Mouse (Mus musculus): Measurements from ENCODE around the gene Dst.
A peak's percentile ranks its signal among the peaks of the same experiment; 100 is the strongest.

The Dst gene

DNA sequence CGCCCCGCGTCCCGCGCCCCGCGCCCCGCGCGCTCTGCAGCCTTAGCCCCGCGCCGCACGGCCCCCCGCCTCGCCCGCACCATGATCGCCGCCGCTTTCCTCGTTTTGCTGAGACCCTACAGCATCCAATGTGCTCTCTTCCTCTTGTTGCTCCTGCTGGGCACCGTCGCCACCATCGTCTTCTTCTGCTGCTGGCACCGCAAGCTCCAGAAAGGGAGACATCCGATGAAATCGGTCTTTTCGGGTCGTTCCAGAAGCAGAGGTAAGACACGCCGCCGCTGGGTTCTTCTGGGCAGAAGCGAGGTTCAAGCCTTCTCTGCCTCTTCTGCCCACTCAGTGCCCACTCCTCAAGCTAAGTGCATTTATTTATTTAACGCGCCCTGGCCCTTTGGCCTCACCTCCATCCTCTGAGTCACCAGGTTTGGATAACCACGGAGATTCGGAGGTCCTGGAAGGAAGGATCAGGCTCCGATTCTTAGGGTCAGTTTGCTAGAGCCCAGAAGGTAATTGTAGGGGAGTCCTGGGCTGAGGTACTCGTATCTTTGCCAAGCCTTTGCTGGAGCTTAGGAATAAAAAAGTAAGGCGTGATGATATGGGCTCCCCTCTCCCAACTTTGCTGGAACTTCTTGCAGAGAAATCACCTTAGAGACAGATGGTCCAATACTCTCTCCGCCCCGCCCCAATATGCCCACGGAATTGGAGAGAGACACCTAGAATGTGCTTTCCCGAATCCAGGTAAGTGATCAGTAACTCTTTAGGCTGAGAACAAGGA, at the start of gene Dst:
TSS of gene Dst (plus strand) at position 35 of the 772 bp plus-strand sequence.
- DNase-seq = no peak

DNA sequence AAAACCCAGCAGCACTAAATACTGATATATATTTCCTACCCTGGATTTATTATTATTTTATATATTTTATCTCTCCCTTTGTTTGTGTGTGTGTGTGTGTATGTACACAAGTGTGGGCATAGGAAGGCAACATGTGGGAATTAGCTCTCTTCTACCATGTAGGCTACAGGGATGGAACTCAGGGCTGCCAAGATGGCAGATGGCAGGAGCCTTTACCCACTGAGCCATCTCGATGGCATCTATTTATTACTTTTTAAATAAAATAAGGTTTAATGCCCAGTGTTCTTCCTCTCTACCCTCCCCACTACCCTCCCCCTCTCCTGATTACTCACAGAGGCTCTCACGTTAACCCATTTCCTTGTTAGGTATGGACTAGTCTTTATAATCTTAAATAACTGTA, 39.0 kb upstream of the Dst start:
- DNase-seq = no peak

DNA sequence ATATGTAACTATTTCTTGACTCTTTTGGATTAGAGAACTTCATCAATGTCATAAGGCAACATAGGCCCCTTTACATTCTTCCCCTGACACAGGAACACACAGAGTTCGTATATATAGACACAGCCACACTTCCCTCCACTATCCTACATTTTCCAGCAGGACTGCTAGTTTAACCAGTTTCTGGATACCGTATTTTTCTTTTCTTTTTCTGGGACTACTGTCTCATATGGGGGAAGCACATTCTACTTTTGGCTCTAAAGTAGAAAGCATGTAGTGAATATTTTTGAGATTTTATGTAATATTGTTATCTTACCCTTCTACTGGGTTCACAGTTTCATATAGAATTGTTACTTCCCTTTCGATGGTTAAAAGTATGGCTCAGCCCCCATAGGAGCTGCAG, 38.6 kb upstream of the Dst start:
- DNase-seq = no peak

DNA sequence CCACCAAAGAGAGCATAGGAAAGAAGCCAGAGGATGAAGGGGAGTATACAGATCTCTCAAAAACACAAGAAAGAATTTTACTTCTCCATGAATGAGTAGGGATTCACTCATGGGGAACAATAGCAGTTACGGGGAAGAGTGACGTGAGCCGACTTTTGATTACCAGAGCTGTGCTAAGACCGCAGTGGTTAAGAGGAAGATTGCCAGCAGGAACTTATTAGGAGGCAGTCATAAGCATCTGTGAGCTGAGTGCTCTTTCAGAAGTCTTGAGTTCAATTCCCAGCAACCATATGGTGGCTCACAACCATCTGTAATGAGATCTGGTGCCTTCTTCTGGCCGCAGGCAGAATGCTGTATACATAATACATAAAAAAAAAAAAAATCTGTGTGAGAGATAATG, 34.5 kb upstream of the Dst start:
- DNase-seq = no peak

DNA sequence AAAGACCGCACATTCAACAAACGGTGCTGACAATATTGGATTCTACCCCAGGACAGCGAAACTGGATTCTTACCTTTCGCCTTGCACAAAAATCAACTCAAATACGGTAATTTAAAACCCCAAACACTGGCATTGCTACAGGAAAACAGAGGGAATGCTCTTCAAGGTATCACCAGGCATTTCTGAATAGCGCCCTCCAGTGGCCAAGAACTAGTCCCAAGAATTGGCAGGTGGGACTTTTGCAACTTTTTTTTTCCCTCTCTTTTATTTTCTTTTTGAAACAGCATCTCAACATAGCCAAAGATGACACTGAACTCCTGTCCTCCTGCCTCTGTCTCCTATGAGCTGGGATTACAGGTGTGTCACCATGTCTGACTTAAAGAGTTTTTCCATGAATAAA, 32.3 kb upstream of the Dst start:
- DNase-seq = peak; percentile 22 to 51

DNA sequence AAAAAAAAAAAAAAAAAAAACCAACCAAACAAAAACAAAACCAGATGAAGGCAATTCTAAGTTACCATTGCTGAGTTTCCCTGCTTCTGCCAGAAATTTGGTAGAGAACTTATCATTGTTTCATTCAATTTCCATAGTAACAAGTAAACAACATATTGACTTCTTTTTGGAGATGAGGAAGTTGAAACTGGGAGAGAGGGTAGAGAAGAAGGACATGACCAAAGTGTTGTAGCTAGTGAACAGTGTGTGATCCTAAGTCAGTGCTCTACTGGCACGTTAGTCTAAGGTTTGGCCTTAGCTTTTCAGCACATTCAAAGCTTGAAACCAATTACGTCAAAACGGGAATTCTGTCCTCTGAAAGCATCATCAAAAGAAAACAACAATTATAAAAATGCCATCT, 31.6 kb upstream of the Dst start:
- no peak for DNase-seq

DNA sequence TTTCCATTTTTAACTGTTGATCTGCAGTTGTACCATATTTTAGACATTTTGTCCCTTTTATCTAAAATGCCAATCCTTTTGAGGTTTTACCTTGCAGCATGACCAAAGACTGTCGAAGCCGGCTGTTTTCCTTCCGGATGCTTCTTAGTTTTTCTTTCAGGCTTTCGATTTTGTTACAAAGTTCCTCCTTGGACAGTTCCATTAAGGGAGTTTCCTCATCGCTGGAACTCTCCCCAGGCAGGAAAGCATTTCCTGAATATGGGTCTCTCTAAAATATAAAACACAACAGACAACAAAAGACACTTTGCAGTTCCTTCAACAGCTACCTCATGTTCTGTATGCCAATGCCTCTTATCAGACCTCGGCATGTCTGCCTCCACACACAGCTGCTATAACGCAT, 29.9 kb upstream of the Dst start:
- DNase-seq = no peak

DNA sequence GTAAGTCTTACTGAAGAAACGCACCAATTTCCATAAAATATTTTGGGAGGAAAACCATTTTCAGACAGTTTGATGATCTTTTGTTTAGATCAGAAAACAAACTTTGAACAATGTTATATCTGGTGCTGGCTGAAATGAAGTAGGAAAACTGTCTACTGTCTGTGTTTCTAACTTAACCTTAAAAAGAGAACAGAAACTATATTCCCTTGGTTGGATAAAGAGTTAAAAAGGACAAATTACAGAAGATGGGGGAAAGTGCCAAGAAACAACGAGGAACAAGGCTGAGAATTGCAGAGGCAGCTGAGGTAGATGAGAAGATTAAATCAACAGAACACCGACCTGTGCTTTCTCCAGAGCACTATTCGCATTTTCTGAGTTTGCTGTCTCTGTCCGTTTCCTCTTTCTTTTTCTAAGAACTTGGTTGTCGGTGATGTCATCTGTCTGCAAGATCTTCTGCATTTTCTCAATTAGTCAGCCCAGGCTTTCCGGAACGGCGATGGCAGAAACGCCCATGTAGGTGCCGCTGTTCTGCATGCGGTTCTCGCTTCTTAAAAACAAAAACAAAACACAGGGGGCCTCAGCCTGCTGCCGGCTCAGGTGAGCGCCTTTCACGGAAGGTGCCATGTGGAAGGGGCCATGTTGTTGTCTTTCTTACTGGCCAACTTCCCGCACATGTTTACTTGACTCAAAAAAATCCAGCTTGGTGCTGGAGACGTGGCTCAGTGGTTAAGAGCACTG, 24.8 kb upstream of the Dst start:
- DNase-seq = peak; percentile 21 to 50

DNA sequence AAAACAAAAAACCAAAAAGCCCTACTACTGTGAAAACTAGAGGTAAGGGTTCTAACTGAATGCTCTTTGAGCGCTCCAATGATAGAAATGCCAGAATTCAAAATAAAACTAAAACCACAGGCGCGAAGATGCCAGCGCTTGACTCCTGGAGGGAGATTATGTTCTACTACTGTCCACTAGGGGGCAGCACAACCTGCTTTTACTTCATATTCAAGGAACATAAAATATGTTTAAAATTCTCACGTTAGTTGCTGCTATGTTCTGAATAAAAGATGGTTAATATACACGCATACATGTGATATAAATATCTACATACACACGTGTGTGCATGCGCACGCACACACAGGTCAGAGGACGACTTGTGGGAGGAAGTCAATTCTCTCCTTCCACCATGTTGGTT, 15.2 kb upstream of the Dst start:
- peak; percentile 59 to 66 for DNase-seq

DNA sequence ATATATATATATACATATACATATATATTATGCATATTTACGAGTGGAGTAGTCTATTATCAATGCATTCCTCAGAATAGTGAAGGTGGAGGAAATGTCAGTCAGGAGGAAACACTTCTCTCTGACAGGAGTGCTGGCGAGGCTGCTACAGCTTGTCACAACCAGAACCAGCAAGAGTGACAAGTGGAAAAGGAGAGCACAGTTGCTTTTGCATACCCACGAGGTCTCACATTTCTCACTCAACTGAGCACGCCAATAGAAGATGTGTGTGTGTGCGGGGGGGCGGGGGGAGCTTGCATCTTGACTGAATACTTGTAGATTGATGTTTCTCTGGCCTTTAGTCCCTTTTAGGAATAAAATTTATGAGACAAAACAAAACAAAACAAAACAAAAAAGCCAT, 11.9 kb upstream of the Dst start:
- DNase-seq = no peak

DNA sequence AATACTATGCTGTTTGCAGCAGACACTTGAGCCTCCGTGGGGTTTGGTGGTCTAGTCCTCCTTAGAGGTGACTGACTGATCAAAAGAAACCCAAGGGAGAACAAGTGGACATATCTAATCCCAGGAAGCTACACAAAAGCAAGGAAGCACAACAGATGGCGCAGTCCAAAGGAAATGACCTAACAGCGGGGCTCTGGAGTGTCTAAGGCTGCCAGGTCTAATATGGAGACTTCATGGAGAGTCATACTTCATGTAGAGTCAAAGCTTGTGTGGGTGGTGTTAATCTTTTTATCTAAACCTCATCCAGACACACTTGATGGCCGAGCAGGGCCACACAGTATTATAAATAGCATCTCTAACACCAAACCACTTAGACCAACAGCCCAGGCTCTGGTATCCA, 11.4 kb upstream of the Dst start:
- DNase-seq = no peak

DNA sequence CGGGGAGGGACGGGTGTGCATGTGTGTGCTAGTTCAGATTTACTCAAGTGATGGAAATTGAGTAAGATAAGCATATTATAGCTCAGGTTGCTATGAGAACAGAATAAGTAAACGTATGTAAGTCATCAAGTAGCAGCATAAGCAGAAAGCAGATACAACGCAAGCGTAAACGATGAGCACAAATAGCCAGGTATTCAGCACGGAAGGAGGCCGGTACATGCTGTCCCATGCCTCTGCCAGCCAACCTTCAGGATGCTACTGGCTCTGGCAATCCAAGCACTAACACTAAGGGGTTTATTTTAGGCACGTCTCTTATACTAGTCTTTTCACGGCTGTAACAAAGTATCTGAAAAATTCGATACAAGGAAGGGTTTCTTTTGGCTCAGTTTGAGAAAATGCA, 10.6 kb upstream of the Dst start:
- DNase-seq = no peak

DNA sequence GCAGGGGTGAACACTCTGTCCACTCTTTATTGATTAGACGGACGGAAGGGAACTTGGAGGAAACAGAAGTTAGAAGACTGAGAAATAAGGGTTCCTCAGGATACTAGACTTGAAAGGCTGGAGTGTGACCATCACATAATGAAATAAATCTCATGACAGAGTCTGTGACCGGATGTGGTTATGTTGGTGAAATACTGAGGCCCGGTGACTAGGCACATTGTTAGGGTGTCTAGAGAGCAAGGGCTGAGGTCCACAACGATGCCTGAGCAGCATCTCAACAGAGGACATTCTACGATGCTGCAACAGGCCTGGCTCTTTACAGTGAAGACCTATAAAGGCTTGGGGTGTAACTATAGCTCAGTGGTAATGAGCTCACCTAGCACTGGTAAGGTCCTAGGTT, 9.7 kb upstream of the Dst start:
- DNase-seq = no peak

DNA sequence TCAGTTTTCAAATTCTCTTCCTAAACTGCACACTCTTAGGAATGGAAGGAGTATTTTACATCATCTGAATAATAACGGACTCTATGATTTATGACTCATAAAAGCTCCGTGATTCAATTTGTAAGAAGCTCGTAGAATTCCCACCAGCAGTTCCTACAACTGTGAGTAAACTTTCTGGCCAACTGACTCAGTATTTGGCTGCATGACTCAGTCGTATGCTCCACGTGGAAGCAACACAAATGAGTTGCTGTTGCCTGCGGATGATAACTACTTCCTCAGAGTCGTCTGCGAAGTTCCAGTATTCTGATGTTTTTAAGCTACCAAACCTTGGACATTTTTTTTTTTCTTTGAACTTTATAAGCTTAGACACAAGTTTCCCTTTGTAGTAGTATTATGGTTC, 7.8 kb upstream of the Dst start:
- DNase-seq = no peak

DNA sequence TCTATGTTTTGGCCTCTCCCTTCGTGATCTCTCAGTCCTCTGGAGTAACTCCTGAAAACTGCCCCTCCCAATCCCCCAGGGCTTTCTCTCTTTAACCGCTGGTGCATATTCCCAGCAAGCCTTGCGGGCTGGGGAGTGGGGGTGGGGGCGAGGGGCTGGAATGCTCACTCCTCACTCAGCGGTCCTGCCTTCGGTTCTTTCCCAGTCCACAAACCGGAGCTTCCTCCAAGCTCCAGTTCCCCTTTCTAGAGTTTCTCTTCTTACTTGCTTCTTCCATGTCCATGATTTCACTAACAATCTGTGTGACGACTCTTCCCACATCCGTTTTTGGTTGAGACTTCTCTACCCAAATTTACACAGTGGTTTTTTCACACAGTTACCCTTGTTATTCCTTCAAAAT, 4.4 kb upstream of the Dst start:
- peak; percentile 40 to 59 for DNase-seq

DNA sequence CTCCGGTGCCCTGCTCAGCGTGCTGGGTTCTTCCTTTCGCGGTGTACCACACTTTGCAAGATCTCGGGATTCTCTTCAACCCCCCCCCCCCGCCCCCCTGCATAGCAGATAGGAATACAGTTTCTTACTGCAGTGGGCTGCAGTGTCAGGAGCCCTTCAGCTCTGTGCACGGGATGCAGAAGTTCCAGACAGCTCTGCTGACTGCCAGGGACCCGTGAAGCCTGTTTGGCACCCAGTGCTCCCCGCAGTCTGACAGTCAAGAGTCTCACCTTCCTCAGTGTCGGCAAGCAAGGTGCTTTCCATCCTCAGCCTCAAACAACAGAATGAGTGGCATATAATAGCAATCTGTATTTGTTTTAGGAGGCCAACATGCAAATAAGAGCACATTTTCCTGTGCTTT, 1.8 kb upstream of the Dst start:
- no peak for DNase-seq

DNA sequence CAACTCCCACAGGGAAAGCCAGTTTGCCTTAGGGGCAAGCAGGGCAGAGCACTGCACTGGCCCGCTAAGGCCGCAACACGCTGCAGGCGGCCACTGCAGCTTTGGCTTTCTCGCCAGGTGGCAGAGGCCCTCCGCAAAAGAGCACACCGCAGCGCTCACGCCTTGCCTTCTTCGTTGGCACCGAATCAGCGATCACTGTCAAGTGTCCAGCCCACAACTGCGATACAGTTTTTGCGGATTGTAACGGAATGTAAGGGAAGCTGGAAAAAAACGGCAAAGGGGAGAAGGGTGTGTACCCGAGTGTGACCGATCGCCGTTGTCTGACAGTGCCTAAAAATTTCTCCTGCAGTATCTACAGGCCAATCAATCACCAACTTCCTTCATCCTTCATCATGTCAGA, 1.1 kb upstream of the Dst start:
- DNase-seq = peak; percentile 14 to 35

DNA sequence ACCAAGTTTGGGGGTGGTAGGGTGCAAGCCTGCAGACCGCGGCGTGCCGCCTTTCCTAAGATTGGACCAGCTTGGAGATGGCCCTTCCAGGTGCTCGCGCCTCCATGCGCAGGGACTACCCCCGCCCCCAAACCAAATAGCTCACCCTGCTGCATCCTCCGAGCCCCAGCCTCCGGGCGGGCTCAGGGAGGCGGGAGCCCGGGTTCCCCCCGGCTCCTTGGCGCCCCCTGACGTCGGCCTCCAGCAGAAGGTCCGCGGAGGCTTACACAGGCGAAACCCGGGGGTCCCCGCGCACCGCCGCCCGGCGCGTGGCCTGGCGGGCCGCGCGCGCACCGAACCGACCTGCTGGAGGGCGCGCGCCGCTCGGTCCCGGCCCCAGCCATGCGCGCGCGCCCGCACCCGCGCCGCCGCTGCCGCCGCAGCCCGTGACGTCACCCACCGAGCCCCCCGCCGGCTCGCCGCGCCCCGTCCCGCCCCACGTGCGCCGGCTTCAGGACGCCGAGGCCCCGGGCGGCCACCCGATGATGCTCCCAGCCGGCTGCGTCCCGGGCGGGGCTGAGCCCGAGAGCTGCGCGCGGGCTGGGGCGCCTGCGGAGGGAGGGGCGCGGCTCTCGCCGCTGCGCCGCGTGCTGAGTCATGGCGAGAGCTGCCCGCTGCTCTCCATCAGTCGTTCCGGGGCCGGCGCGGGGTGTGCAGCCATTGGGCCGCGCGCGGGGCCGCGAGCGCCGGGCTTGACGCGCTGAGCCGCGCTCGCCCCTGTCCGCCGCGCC, 419 bp upstream of the Dst start, which contains the start of gene Bend6:
TSS of gene Bend6 (minus strand) at position 396 of the 770 bp plus-strand sequence.
- peak; percentile 70 to 73 for DNase-seq

DNA sequence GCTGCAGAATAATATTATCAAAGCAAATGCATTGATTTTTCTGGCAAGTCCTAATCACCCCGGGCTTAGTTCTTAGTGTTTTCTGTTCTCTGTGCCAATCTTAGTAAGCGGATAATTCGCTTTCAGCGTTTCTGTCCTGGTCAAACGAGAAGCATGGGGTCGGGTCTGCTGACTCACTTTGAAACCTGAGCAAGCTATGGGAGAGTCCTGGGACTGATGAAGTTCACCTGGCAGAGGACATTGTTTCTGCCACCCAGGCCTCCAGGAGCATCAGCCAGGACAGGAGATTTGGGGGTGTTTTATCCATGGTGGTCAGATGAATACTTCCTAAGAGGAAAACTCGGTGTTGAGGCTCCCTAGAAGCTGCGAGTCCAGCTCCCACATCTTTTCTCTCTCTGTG, 3.6 kb downstream of the Dst start:
- DNase-seq = no peak

DNA sequence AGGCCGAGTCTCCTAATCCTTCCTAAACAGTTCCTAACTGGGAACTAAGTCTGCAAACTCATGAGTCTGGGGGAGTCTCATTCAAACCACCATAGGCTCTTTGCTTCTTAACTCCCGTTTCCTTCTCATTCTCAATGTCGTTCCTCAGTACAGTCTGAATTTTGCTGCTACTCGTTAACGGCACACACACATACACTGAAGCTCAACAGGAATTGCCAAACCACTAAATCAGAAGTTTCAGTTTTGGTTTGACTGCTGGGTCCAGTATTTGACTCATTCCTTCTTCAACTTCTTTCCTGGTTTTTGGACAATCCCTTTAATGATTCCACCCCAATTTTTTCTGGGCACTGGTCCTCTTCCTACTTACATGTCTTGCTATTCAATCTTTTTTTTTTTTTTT, 8.5 kb downstream of the Dst start:
- no peak for DNase-seq

DNA sequence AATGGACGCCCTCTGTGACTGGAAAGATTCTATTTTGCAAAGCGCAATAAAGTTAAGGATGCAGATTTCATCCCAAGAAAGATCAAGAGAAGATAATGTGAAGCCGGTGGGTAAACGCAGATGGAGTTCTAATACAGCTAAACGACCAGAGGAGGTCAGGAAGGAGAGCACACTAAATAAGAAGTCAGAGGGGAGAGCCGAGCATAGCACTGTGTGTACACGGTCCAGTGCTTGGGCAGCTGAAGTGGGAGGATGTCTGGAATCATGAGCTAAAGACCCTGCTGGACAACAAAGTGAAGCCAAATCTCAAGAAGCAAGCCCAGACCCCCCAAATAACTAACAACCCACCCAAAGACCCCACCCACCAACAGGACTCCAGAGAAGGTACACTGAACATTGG, 14.9 kb downstream of the Dst start:
- DNase-seq = no peak

DNA sequence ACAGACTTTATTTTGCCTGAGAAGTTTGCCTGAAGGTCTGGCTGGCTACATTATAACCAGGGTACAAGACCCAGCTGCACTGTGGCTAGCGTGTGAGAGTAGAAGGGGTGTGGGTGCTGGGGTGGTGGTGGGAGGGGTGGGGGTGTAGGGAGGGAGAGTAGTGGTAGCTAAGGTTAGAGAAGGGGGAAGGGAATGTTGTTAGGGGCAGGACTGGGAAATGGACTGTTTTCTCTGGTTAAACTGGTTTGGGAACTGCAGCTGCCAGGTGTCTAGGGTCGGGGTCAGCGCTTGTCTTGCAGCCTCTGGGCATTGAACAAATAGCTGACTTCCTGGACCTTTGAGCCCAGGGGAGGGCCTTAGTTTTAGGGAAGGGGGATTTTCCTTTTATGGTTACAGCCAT, 17.3 kb downstream of the Dst start:
- no peak for DNase-seq

DNA sequence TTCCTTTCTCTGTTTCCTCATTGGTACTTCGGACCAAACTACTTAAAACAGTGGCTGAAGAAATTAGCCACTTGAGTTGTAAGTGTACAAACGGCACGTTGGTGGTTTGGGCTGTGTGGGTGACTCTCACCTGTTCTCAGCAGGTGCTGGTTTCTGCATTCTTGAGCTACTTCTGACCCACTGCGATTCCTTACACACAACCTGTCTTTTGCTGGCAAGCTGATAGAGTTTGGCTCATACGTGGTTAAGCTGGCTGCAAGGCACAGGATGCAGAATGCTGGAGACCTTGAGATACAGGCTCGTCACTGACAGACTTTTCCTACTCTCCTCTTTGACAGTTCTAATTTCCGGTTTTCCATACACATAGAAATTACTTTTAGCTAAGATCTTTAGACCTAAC, 19.4 kb downstream of the Dst start:
- no peak for DNase-seq

DNA sequence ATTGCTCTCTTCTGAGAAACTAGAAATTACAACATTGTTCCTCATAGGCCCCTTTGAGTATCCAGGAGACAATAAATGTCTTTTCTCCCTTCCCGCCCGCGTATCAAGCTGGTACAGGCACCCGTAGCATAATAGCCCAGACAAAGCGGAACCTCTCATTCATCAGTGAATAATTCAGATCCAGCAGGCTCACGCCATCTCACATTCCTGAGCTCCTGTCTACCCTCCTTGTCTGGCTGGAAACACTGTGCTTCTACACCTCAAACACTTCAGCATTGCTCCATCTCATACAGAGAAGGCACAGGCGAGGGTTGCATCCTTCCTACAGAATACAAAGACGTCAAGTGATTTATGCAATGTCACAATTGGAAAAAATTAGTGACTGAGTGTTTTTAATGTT, 23.8 kb downstream of the Dst start:
- DNase-seq = no peak
